Mouse (Mus musculus) mouse trophoblast stem cell (cell line): Measurements from ENCODE around the gene Ace.

Experiments
- in situ Hi-C, 2 experiments: fragments of 300-500 bp; cut with MseI, MboI; formaldehyde crosslinking; loops; 2 replicates in 1 of 2; 3 replicates in 1 of 2; pipeline ENCODE4 v1.15.1; 2025

Ace gene

GRCm38 (mm10) chr11:105967741-105968574 lies at the start of gene Ace:
Gene Ace (plus strand): TSS chr11:105967945.
- in situ Hi-C loops: no loop called here

GRCm38 (mm10) chr11:105920098-105920785 lies 47.5 kb upstream of the Ace start:
- in situ Hi-C loops: no loop called here

- in situ Hi-C loops: no loop called here
Measured at GRCm38 (mm10) chr11:105920836-105921235, 46.9 kb upstream of the Ace start.

- in situ Hi-C loops: no loop called here
Measured at GRCm38 (mm10) chr11:105921275-105921674, 46.5 kb upstream of the Ace start.

GRCm38 (mm10) chr11:105922769-105923663 lies 44.7 kb upstream of the Ace start:
- in situ Hi-C loops: no loop called here

GRCm38 (mm10) chr11:105927065-105928030 lies 40.4 kb upstream of the Ace start:
- in situ Hi-C loops: loop anchor here in 1 of 2 experiments (5.0 kb wide), 1 partner anchor 95 kb away; no protein-coding TSS in a partner anchor

GRCm38 (mm10) chr11:105928171-105928570 lies 39.6 kb upstream of the Ace start:
- in situ Hi-C loops: loop anchor here in 1 of 2 experiments (5.0 kb wide), 1 partner anchor 94 kb away; no protein-coding TSS in a partner anchor

GRCm38 (mm10) chr11:105931380-105931779 lies 36.4 kb upstream of the Ace start:
- in situ Hi-C loops: no loop called here

GRCm38 (mm10) chr11:105933746-105934145 lies 34.0 kb upstream of the Ace start:
- in situ Hi-C loops: no loop called here

- in situ Hi-C loops: no loop called here
Measured at GRCm38 (mm10) chr11:105934303-105934711, 33.4 kb upstream of the Ace start.

GRCm38 (mm10) chr11:105934816-105935215 lies 32.9 kb upstream of the Ace start:
- in situ Hi-C loops: no loop called here

GRCm38 (mm10) chr11:105935496-105935895 lies 32.2 kb upstream of the Ace start:
- in situ Hi-C loops: no loop called here

- in situ Hi-C loops: no loop called here
Measured at GRCm38 (mm10) chr11:105936200-105936599, 31.5 kb upstream of the Ace start.

GRCm38 (mm10) chr11:105936974-105937373 lies 30.8 kb upstream of the Ace start:
- in situ Hi-C loops: no loop called here

- in situ Hi-C loops: no loop called here
Measured at GRCm38 (mm10) chr11:105938771-105939170, 29.0 kb upstream of the Ace start.

- in situ Hi-C loops: no loop called here
Measured at GRCm38 (mm10) chr11:105941973-105942372, 25.8 kb upstream of the Ace start.

GRCm38 (mm10) chr11:105943133-105944102 lies 24.3 kb upstream of the Ace start:
- in situ Hi-C loops: no loop called here

GRCm38 (mm10) chr11:105944126-105944621 lies 23.6 kb upstream of the Ace start:
- in situ Hi-C loops: no loop called here
